Mouse (Mus musculus) hindbrain, embryonic 11.5 days (tissue): ENCODE data around the gene Furin. TPM values are rescaled to one million over a fixed set of nuclear protein-coding genes. Genes with fewer than 3 reads are reported as not detected.

Experiments used
- ATAC-seq: fragments of 200-750 bp; cut with Nextera tagmentation; 2 replicates; pipeline ENCODE4 v1.8.0; 2017; ENCODE audit warnings: mild to moderate bottlenecking, moderate TSS enrichment, moderate library complexity; ENCODE audit not compliant: low FRiP score
- DNase-seq: peaks from one replicate; pipeline ENCODE4 v3.0.0-alpha.2; 2015; ENCODE audit warnings: low spot score
- H3K27ac ChIP-seq: fragments of 300-500 bp; sonication (generic); 2 replicates; pipeline ENCODE4 v1.5.1; 2014; ENCODE audit warnings: mild to moderate bottlenecking, low read depth, low read length
- H3K27me3 ChIP-seq: fragments of 300-500 bp; sonication (generic); 2 replicates; pipeline ENCODE4 v1.6.1; 2014; ENCODE audit warnings: mild to moderate bottlenecking, low read length, moderate library complexity, mixed read lengths; ENCODE audit not compliant: control insufficient read depth, insufficient read depth
- H3K36me3 ChIP-seq: fragments of 300-500 bp; sonication (generic); 2 replicates; pipeline ENCODE4 v1.6.1; 2014; ENCODE audit warnings: mild to moderate bottlenecking, low read length, moderate library complexity, mixed read lengths; ENCODE audit not compliant: control insufficient read depth, insufficient read depth
- H3K4me1 ChIP-seq: fragments of 300-500 bp; sonication (generic); replicated peaks from 2 replicates; pipeline ENCODE4 v1.6.1; 2014; ENCODE audit warnings: low read length, mixed read lengths; ENCODE audit not compliant: control insufficient read depth, insufficient read depth
- H3K4me2 ChIP-seq: fragments of 300-500 bp; sonication (generic); replicated peaks from 2 replicates; pipeline ENCODE4 v1.6.1; 2014; ENCODE audit warnings: mild to moderate bottlenecking, low read depth, low read length
- H3K4me3 ChIP-seq: fragments of 300-500 bp; sonication (generic); 2 replicates; pipeline ENCODE4 v1.5.1; 2014; ENCODE audit warnings: low read depth, low read length
- H3K9ac ChIP-seq: fragments of 300-500 bp; sonication (generic); 2 replicates; pipeline ENCODE4 v1.6.1; 2014; ENCODE audit warnings: low read depth, low read length
- H3K9me3 ChIP-seq: fragments of 300-500 bp; sonication (generic); 2 replicates; pipeline ENCODE4 v1.6.1; 2016; ENCODE audit warnings: low read length; ENCODE audit not compliant: control insufficient read depth
- WGBS: fragments of 180-500 bp; shearing (Covaris S2); extraction: QIAGEN DNeasy Blood & Tissue Kit; methylation state at CpG from one replicate; pipeline ENCODE4 v1.1.7; 2014; 5-methylcytosine and 5-hydroxymethylcytosine counted together
- polyA plus RNA-seq: library from polyadenylated mRNA; unstranded; fragments of >200 nt; fragmentation: Nextera tagmentation; extraction: Ambion mirVana; gene quantifications from 2 replicates; pipeline ENCODE4 v1.2.1, GENCODE M21; 2014

Gene Furin
- 3.4 and 4.1 TPM in 2 replicates for polyA plus RNA-seq

DNA sequence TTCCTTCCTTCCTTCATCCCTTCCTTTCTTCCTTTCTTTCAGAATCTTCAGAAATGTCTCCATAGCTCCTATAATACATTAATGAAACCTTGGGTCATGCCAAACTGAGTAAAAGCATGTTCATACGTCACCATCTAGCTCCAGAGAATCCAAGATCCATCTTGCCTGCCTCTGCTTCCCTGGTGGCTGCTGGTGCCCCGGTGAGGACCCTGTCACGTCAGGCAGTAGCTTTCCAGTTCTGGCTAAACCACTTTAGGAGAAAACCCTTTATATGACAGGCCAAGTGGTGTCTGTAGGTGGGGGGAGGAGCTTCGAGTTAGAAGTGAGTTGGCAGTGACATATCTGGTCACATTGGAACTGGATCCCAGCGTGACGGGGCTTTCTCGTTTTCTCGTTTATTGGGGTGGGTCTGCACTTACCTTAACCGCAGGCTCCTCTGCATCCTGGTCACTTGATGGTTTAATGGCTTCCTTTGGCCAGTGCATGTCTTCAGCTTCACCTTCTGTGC is at the start of gene Furin:
Furin (minus strand) TSS at position 249 of the 508 bp plus-strand sequence.
- Histone ChIP-seq H3K4me3 (no peak within 1 kb of the TSS), H3K4me2 (no peak within 1 kb of the TSS), H3K9ac (no peak within 1 kb of the TSS), H3K27me3 (no peaks in the 10 kb centered on the region), H3K4me1 (peaks cover 6% of the 10 kb centered on the region; the same call in 1 of the 2 replicates), H3K9me3 (no peaks in the 10 kb centered on the region), H3K36me3 (no peaks in the 10 kb centered on the region), H3K27ac (no peak within 1 kb of the TSS)
- ATAC-seq = no peak
- WGBS = 73% methylated on average over 9 of the region's 9 CpGs
- DNase-seq = no peak

DNA sequence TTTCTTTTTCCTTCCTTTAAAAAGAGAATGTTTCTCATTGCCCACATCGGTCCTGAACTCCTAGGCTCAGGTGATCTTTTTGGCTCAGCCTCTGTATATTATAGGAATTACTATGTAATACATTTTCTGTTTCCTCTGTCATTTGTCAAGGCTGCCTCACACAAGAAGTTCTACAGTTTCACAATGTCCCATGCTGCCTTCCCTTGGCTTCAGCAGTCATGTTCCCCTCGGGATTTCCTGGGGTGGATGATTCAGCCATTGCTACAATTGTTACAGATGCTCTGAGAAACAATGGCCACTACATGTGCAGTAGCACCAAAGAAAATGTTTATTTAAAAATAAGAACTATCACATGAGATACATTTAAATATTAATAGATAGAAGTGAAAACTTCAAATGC is 49.5 kb upstream of the Furin start:
- H3K4me2 ChIP-seq = no peak overlapping the region
- DNase-seq = no peak
- no peak overlapping the region for H3K27ac ChIP-seq
- ATAC-seq = no peak
- WGBS = 97% methylated on average over 2 of the region's 2 CpGs
- no peaks in the 10 kb centered on the region for H3K4me1 ChIP-seq
- no peaks in the 10 kb centered on the region for H3K27me3 ChIP-seq
- H3K9me3 ChIP-seq = no peaks in the 10 kb centered on the region
- H3K9ac ChIP-seq = no peak overlapping the region
- H3K4me3 ChIP-seq = no peak overlapping the region
- 0 out of 2 replicates have a peak, but pooled peaks cover 3% of the 10 kb centered on the region for H3K36me3 ChIP-seq

DNA sequence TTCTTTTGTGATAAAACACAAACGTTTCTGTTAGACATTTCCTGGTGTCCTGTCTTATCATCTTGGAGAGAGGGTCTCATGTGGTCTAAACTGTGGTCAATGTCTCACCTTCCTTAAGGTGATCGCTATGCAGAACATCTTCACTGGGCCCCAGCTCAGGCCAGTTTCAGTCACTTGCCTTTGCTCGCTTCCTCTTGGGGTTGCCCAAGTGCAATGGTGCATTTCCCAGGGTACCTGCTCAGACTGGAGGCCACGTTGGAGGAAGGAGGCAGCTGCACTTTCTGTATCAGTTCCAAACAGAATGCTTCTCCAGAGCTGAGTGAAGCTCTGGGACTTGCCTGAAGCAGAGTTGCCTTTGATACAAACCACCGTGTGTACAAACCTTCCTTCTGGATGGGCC is 48.8 kb upstream of the Furin start:
- no peaks in the 10 kb centered on the region for H3K4me1 ChIP-seq
- no peaks in the 10 kb centered on the region for H3K9me3 ChIP-seq
- no peak overlapping the region for H3K27ac ChIP-seq
- H3K27me3 ChIP-seq = no peaks in the 10 kb centered on the region
- ATAC-seq (no peak), DNase-seq (no peak)
- H3K36me3 ChIP-seq = 0 out of 2 replicates have a peak, but pooled peaks cover 3% of the 10 kb centered on the region
- 88% methylated on average over 5 of the region's 5 CpGs for WGBS
- H3K9ac ChIP-seq = no peak overlapping the region
- H3K4me3 ChIP-seq = no peak overlapping the region
- no peak overlapping the region for H3K4me2 ChIP-seq

DNA sequence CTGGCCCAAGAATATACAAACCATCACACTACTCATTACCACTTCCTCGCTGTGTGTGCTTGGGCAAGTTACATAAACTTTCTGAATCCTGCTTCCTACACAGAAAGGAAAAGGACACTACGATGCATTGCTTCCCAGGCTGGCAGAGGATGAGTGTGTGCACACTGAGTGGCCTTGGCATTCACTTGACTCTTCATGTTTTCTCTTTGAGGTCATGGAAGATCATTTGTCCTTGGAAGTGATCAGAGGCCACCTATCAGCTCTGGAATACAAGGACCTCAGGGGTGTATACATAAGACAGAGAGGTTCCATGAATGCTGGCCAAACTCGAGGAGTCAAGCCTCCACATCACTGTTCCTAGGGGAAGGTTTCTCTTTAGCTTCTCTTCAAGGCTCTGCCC is 47.9 kb upstream of the Furin start:
- Histone ChIP-seq H3K27ac (no peak overlapping the region), H3K27me3 (no peaks in the 10 kb centered on the region), H3K36me3 (0 out of 2 replicates have a peak, but pooled peaks cover 3% of the 10 kb centered on the region), H3K4me2 (no peak overlapping the region), H3K9me3 (no peaks in the 10 kb centered on the region), H3K4me3 (no peak overlapping the region), H3K4me1 (no peaks in the 10 kb centered on the region), H3K9ac (no peak overlapping the region)
- WGBS = 90% methylated on average over 3 of the region's 3 CpGs
- DNase-seq (no peak), ATAC-seq (no peak)

DNA sequence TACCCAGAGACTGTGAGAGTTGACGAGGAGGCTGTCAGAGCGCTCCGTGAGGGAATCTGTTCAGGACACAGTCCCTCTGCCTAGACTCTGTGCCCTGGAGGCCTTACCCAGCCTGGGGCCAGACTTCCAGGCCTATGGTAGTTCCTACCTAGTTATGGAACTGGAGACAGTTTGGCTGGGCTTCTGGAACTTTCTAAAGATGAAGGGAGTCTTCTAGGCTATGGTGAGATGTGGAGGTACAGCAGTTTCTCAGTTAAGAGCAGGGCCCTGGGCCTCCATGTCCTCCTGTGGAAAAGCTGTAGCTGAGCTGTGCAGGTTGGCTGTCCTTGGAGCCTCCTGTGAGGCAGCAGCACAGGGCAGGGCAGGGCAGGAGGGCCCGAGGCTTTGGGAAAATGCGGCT is 47.0 kb upstream of the Furin start:
- H3K9me3 ChIP-seq = no peaks in the 10 kb centered on the region
- ATAC-seq = no peak
- no peak overlapping the region for H3K27ac ChIP-seq
- H3K4me3 ChIP-seq = no peak overlapping the region
- H3K4me2 ChIP-seq = no peak overlapping the region
- H3K36me3 ChIP-seq = 0 out of 2 replicates have a peak, but pooled peaks cover 3% of the 10 kb centered on the region
- no peak for DNase-seq
- H3K4me1 ChIP-seq = no peaks in the 10 kb centered on the region
- H3K9ac ChIP-seq = no peak overlapping the region
- WGBS = 83% methylated on average over 5 of the region's 5 CpGs
- H3K27me3 ChIP-seq = no peaks in the 10 kb centered on the region

DNA sequence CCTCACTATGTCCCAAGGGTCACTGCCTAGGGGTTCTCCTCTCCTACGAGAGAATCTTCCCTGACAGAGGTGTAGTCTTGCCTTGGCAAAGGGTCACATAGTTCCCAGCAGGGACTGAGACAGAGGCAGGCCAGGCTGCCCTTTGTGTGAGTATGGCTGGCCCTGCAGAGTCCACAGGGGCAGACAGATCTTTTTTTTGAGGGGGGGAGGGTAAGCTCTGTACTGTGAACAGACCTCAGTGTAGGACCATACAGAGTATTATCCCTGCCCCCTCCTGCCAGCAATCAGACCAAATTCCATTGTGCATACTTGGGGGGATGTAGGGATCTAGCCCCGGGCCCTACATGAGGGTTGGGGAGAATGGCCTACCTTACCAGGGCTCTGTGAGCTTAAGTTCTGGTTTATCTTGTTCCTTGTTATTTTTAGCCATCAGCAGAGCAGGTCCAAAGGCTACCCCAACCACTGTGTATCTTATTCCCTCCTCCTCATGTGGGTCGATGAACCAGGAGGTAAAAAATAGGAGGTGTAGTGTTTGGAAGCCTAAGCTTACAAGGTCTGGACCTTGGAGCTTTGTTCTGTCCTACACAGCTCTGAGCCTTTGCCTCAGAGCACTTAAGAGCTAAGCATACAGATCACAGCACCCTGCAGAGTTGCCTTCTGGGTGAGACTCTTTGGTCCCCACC is 46.5 kb upstream of the Furin start:
- DNase-seq (no peak), ATAC-seq (no peak)
- no peak overlapping the region for H3K9ac ChIP-seq
- no peak overlapping the region for H3K4me3 ChIP-seq
- no peaks in the 10 kb centered on the region for H3K9me3 ChIP-seq
- H3K4me2 ChIP-seq = no peak overlapping the region
- no peak overlapping the region for H3K27ac ChIP-seq
- WGBS = 72% methylated on average over 3 of the region's 3 CpGs
- H3K4me1 ChIP-seq = no peaks in the 10 kb centered on the region
- 0 out of 2 replicates have a peak, but pooled peaks cover 3% of the 10 kb centered on the region for H3K36me3 ChIP-seq
- H3K27me3 ChIP-seq = no peaks in the 10 kb centered on the region

DNA sequence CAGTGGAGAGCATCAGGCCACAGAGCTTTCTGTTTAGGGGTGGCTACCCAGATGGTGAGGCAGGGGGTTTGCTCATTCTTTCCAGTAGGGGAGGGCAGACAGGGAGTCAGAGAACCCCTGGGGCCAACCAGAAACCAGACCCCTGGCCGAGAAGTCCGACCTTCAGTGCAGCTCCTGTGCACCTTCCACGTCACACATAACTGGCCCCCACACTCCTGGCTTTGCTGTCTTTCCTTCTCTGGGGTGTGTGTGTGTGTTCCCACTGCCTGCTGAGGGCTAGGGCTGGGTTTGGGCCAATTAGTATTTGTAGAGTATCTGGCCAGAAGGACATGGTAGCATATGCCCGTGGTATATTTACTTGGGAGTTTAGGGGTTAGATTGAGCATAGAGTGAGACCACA is 45.1 kb upstream of the Furin start:
- Histone ChIP-seq H3K4me2 (no peak overlapping the region), H3K27me3 (no peaks in the 10 kb centered on the region), H3K4me3 (no peak overlapping the region), H3K27ac (no peak overlapping the region), H3K9ac (no peak overlapping the region), H3K36me3 (0 out of 2 replicates have a peak, but pooled peaks cover 3% of the 10 kb centered on the region), H3K9me3 (no peaks in the 10 kb centered on the region), H3K4me1 (no peaks in the 10 kb centered on the region)
- WGBS = 70% methylated on average over 4 of the region's 4 CpGs
- DNase-seq = no peak
- ATAC-seq = no peak

DNA sequence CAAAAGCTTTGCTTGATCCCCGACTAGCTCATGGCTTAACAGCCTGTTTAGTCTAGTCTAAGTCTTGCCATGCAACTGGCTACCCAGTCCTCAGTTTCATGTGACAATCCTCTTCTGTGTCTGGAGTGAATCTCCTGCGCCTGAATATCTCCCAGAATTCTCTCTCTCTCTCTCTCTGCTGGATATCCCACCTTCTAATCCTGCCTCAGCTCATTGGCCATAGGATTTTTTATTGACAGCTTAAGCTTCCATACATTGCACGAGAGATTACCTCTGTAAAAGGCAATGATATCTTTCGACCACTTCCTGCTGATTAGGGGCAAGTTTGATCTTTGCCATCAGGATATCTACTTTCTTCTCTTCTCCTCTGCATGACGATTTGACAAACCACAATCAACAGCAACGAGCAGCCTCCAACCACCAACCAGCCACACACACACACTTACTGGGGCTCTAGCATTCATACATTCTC is 44.4 kb upstream of the Furin start:
- H3K36me3 ChIP-seq = 0 out of 2 replicates have a peak, but pooled peaks cover 3% of the 10 kb centered on the region
- no peak overlapping the region for H3K9ac ChIP-seq
- H3K4me3 ChIP-seq = no peak overlapping the region
- H3K4me1 ChIP-seq = no peaks in the 10 kb centered on the region
- H3K27ac ChIP-seq = no peak overlapping the region
- DNase-seq (no peak), ATAC-seq (no peak)
- no peaks in the 10 kb centered on the region for H3K9me3 ChIP-seq
- no peaks in the 10 kb centered on the region for H3K27me3 ChIP-seq
- 85% methylated on average over 6 of the region's 6 CpGs for WGBS
- no peak overlapping the region for H3K4me2 ChIP-seq

DNA sequence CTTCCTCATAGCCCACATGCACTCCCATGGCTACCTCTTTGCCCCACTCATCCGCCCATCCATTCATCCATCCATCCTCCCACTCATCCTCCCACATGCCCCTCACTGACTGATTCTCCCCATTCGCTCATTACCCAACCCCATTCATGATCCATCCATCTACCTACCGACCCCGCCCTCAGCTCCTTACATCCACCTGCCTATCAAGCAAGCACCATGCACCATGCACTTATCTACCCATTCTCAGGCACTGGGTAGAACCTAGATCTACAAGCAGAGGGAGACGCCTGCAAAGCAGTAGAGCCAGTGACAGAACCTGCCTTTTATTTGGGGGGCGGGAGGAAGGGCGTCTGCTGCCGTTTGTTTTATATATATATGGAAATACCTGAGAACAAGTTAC is 42.1 kb upstream of the Furin start:
- H3K4me1 ChIP-seq = no peaks in the 10 kb centered on the region
- no peak overlapping the region for H3K9ac ChIP-seq
- no peak overlapping the region for H3K4me2 ChIP-seq
- no peak overlapping the region for H3K27ac ChIP-seq
- 95% methylated on average over 8 of the region's 8 CpGs for WGBS
- H3K4me3 ChIP-seq = no peak overlapping the region
- ATAC-seq (no peak), DNase-seq (no peak)
- no peaks in the 10 kb centered on the region for H3K27me3 ChIP-seq
- no peaks in the 10 kb centered on the region for H3K9me3 ChIP-seq
- H3K36me3 ChIP-seq = 0 out of 2 replicates have a peak, but pooled peaks cover 3% of the 10 kb centered on the region
